In the genomic region with DNA sequence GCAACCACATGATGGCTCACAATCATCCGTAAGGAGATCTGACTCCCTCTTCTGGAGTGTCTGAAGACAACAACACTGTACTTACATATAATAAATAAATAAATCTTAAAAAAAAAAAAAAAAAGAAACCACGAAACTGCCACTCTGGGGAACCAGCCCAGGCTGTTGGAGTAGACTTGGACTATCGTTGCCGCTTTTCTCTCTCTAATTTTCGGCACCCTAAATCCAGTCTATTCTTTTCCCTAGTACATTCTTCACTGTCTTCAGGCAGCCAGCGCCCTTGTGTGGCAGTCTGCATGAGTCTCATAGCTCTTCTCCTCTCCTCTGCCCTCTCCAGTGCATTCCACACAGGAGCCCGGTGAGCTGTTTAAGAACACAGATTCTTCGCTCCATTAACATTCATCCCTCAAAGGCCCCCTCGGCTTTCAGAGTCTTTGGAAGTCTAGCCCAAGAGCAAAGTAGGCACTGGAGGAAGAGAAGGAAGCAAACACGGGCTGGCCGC, we compare ENCODE assay signal across 8 mouse cellular contexts. TPM values are rescaled to one million over a fixed set of nuclear protein-coding genes. Genes with fewer than 3 reads are reported as not detected.
DNase-seq lines count a peak whose midpoint lies in the region; ATAC-seq and TF ChIP-seq lines count a peak whose summit lies in the region.

No protein-coding gene starts in this region.

- peak; percentile 65 for ATAC-seq in kidney, embryonic 14.5 days (ENCODE audit: low FRiP score, low TSS enrichment)
- peak; percentile 69 for ATAC-seq in hindbrain, embryonic 12.5 days (ENCODE audit: low FRiP score)

- 20% methylated on average over 11 of the region's 11 CpGs for WGBS in kidney, embryonic 14.5 days
- WGBS in bone marrow, adult 2 months: 4% methylated on average over 11 of the region's 11 CpGs
- 17% methylated on average over 11 of the region's 11 CpGs for WGBS in hindbrain, embryonic 12.5 days
- 21% methylated on average over 11 of the region's 11 CpGs for WGBS in midbrain, embryonic 10.5 days

- H3K9me3 ChIP-seq in kidney, embryonic 14.5 days (ENCODE audit: control insufficient read depth, low read length): no peaks in the 10 kb centered on the region
- no peaks in the 10 kb centered on the region for H3K9me3 ChIP-seq in hindbrain, embryonic 12.5 days (replicated peaks)
- no peaks in the 10 kb centered on the region for H3K9me3 ChIP-seq in midbrain, embryonic 10.5 days (replicated peaks)

- TF ChIP-seq POLR2A in bone marrow, adult 2 months (IDR thresholded peaks at IDR 0.05; ENCODE audit: borderline replicate concordance, control insufficient read depth, low read depth, low read length): no peak

- H3K4me1 ChIP-seq in kidney, embryonic 14.5 days (ENCODE audit: control insufficient read depth, insufficient read depth, low read length): peaks cover 5% of the 10 kb centered on the region; the same call in 1 of the 2 replicates
- no peaks in the 10 kb centered on the region; the same call in 1 of the 2 replicates for H3K4me1 ChIP-seq in bone marrow, adult 2 months (ENCODE audit: control insufficient read depth, insufficient read depth, low read length)
- H3K4me1 ChIP-seq in hindbrain, embryonic 12.5 days: peaks cover 7% of the 10 kb centered on the region
- H3K4me1 ChIP-seq in midbrain, embryonic 10.5 days: peaks cover 15% of the 10 kb centered on the region

- TF ChIP-seq CTCF in bone marrow, adult 2 months (IDR thresholded peaks at IDR 0.05; ENCODE audit: control insufficient read depth, insufficient read depth, low read length): no peak

- peak overlapping the region; percentile 91 for H3K4me3 ChIP-seq in kidney, embryonic 14.5 days (ENCODE audit: low read length)
- H3K4me3 ChIP-seq in bone marrow, adult 2 months (replicated peaks; ENCODE audit: control insufficient read depth, low read depth, low read length): peak overlapping the region; percentile 73
- H3K4me3 ChIP-seq in hindbrain, embryonic 12.5 days: peak overlapping the region; percentile 86
- peak overlapping the region; percentile 96 for H3K4me3 ChIP-seq in midbrain, embryonic 10.5 days

- DNase-seq in kidney, adult 9 months: no peak
- no peak for DNase-seq in midbrain, embryonic 10.5 days (ENCODE audit: low spot score)
- no peak for DNase-seq in MN1 (ENCODE audit: low spot score)
- DNase-seq in T-cell, adult 2 months (ENCODE audit: low spot score): no peak
- DNase-seq in spleen, postnatal 10 days (ENCODE audit: low spot score in 2 of 2): no peak

- peaks cover 31% of the 10 kb centered on the region for H3K36me3 ChIP-seq in kidney, embryonic 14.5 days (ENCODE audit: control insufficient read depth, insufficient read depth, low read length)
- H3K36me3 ChIP-seq in hindbrain, embryonic 12.5 days: peaks cover 31% of the 10 kb centered on the region
- peaks cover 37% of the 10 kb centered on the region for H3K36me3 ChIP-seq in midbrain, embryonic 10.5 days

- peak overlapping the region; percentile 58 for H3K9ac ChIP-seq in kidney, embryonic 14.5 days (ENCODE audit: low read depth, low read length)
- peak overlapping the region; percentile 61 for H3K9ac ChIP-seq in hindbrain, embryonic 12.5 days

- no peaks in the 10 kb centered on the region for H3K27me3 ChIP-seq in kidney, embryonic 14.5 days (ENCODE audit: control insufficient read depth, insufficient read depth, low read length)
- no peaks in the 10 kb centered on the region for H3K27me3 ChIP-seq in hindbrain, embryonic 12.5 days
- no peaks in the 10 kb centered on the region for H3K27me3 ChIP-seq in midbrain, embryonic 10.5 days (ENCODE audit: low read depth, poor library complexity, severe bottlenecking)

- peak overlapping the region; percentile 99 for H3K27ac ChIP-seq in kidney, embryonic 14.5 days (ENCODE audit: low read depth, low read length)
- H3K27ac ChIP-seq in bone marrow, adult 2 months (ENCODE audit: control insufficient read depth, insufficient read depth, low read depth, low read length, poor library complexity): peak overlapping the region; percentile 53
- peak overlapping the region; percentile 97 for H3K27ac ChIP-seq in hindbrain, embryonic 12.5 days
- peak overlapping the region; percentile 99 for H3K27ac ChIP-seq in midbrain, embryonic 10.5 days (replicated peaks)

- H3K4me2 ChIP-seq in kidney, embryonic 14.5 days (replicated peaks; ENCODE audit: low read depth, low read length): peak overlapping the region; percentile 64
- peak overlapping the region; percentile 69 for H3K4me2 ChIP-seq in hindbrain, embryonic 12.5 days (replicated peaks)

RNA-seq across cellular contexts. Expression of a gene that starts 0.5 kb away (rescaled TPM):
- 1,370 and 1,590 TPM in 2 replicates for polyA plus RNA-seq in kidney, embryonic 14.5 days (2014; fragmentation: Nextera tagmentation; extraction: Ambion mirVana)
- 121 and 145 TPM in 2 replicates for polyA plus RNA-seq in bone marrow, adult 2 months (2011; ENCODE audit: insufficient read depth, insufficient read length, low replicate concordance, missing spikeins)
- polyA plus RNA-seq in hindbrain, embryonic 12.5 days (2016; fragmentation: Nextera tagmentation; extraction: Ambion mirVana): 629 and 723 TPM in 2 replicates
- polyA plus RNA-seq in midbrain, embryonic 10.5 days (2016; fragmentation: Nextera tagmentation; extraction: Ambion mirVana): 872 and 1,015 TPM in 2 replicates

RNA-seq across cellular contexts. Expression of a gene that starts 9.3 kb away (rescaled TPM):
- 41.1 and 44.5 TPM in 2 replicates for polyA plus RNA-seq in kidney, embryonic 14.5 days (2014; fragmentation: Nextera tagmentation; extraction: Ambion mirVana)
- polyA plus RNA-seq in bone marrow, adult 2 months (2011; ENCODE audit: insufficient read depth, insufficient read length, low replicate concordance, missing spikeins): 9.5 and 15.5 TPM in 2 replicates
- 29.0 and 30.7 TPM in 2 replicates for polyA plus RNA-seq in hindbrain, embryonic 12.5 days (2016; fragmentation: Nextera tagmentation; extraction: Ambion mirVana)
- 39.3 and 42.6 TPM in 2 replicates for polyA plus RNA-seq in midbrain, embryonic 10.5 days (2016; fragmentation: Nextera tagmentation; extraction: Ambion mirVana)

RNA-seq across cellular contexts. Expression of a gene that starts 18.5 kb away (rescaled TPM):
- polyA plus RNA-seq in kidney, embryonic 14.5 days (2014; fragmentation: Nextera tagmentation; extraction: Ambion mirVana): 18.7 and 25.6 TPM in 2 replicates
- polyA plus RNA-seq in bone marrow, adult 2 months (2011; ENCODE audit: insufficient read depth, insufficient read length, low replicate concordance, missing spikeins): 4.9 and 6.5 TPM in 2 replicates
- polyA plus RNA-seq in hindbrain, embryonic 12.5 days (2016; fragmentation: Nextera tagmentation; extraction: Ambion mirVana): 7.6 and 8.5 TPM in 2 replicates
- polyA plus RNA-seq in midbrain, embryonic 10.5 days (2016; fragmentation: Nextera tagmentation; extraction: Ambion mirVana): 5.2 TPM in 2 replicates

RNA-seq across cellular contexts. Expression of a gene that starts 18.7 kb away (rescaled TPM):
- 50.2 and 58.8 TPM in 2 replicates for polyA plus RNA-seq in kidney, embryonic 14.5 days (2014; fragmentation: Nextera tagmentation; extraction: Ambion mirVana)
- polyA plus RNA-seq in bone marrow, adult 2 months (2011; ENCODE audit: insufficient read depth, insufficient read length, low replicate concordance, missing spikeins): 4.4 and 16.3 TPM in 2 replicates
- polyA plus RNA-seq in hindbrain, embryonic 12.5 days (2016; fragmentation: Nextera tagmentation; extraction: Ambion mirVana): 37.5 and 39.7 TPM in 2 replicates
- 37.7 TPM in 2 replicates for polyA plus RNA-seq in midbrain, embryonic 10.5 days (2016; fragmentation: Nextera tagmentation; extraction: Ambion mirVana)

RNA-seq across cellular contexts. Expression of a gene that starts 24.3 kb away (rescaled TPM):
- 129 and 147 TPM in 2 replicates for polyA plus RNA-seq in kidney, embryonic 14.5 days (2014; fragmentation: Nextera tagmentation; extraction: Ambion mirVana)
- polyA plus RNA-seq in bone marrow, adult 2 months (2011; ENCODE audit: insufficient read depth, insufficient read length, low replicate concordance, missing spikeins): 7.3 and 19.2 TPM in 2 replicates
- polyA plus RNA-seq in hindbrain, embryonic 12.5 days (2016; fragmentation: Nextera tagmentation; extraction: Ambion mirVana): 308 and 309 TPM in 2 replicates
- 385 and 386 TPM in 2 replicates for polyA plus RNA-seq in midbrain, embryonic 10.5 days (2016; fragmentation: Nextera tagmentation; extraction: Ambion mirVana)
